Mouse (Mus musculus): ENCODE data around the gene Fxyd7. TPM values are rescaled to one million over a fixed set of nuclear protein-coding genes. Genes with fewer than 3 reads are reported as not detected.

Fxyd7 gene
- polyA plus RNA-seq, 1 experiment: not detected

DNA sequence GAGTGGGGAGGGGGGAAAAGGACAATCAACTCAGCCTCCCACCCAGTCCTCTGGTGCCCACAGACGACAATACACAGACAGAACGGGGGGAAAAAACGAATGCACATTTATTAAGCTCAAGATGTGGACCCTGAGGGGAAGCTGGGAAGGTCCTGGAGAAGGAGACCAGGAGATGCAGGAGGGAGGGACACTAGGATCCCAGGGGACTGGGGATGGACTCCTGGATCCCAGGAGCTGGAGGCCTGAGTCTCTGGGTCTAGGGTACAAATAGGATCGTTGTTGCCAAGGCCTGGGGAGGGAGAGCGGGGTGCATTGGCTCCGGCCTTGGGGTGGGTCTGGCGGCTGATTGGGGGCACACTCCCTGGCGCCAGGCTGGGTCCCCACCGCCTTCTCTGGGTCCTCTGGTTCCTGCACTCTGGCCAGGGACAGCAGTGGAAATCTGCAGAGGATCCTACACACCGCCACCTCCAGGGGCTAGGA lies 8.8 kb downstream of the Fxyd7 start, which contains the start of gene Fxyd5:
Fxyd5 (minus strand) TSS at position 51 of the 480 bp plus-strand sequence.
- H3K9me3 ChIP-seq (replicated peaks; ENCODE audit: control insufficient read depth, insufficient read depth, low read length, poor library complexity, severe bottlenecking): no peaks in the 10 kb centered on the region
- no peaks in the 10 kb centered on the region for H3K36me3 ChIP-seq (ENCODE audit: control insufficient read depth, insufficient read depth, low read length, poor library complexity, severe bottlenecking)
- no peaks in the 10 kb centered on the region for H3K4me1 ChIP-seq (ENCODE audit: control insufficient read depth, insufficient read depth, low read length)
- H3K27ac ChIP-seq (ENCODE audit: insufficient read depth, low read length): no peak within 1 kb of the TSS
- H3K9ac ChIP-seq (ENCODE audit: low read depth, poor library complexity, severe bottlenecking): no peak within 1 kb of the TSS
- H3K4me3 ChIP-seq (ENCODE audit: low read depth, low read length): peak within 1 kb of the TSS; percentile 20
- TF ChIP-seq POLR2A (IDR thresholded peaks at IDR 0.05; ENCODE audit: insufficient read depth, low read length): no peak
- no peak for TF ChIP-seq CTCF (IDR thresholded peaks at IDR 0.05; ENCODE audit: low read depth, low read length)
- TF ChIP-seq EP300 (IDR thresholded peaks at IDR 0.05; ENCODE audit: insufficient read depth, low read depth, low read length): no peak
- peaks cover 3% of the 10 kb centered on the region; the same call in 1 of the 2 replicates for H3K27me3 ChIP-seq (ENCODE audit: control insufficient read depth, insufficient read depth, low read length, poor library complexity, severe bottlenecking)

DNA sequence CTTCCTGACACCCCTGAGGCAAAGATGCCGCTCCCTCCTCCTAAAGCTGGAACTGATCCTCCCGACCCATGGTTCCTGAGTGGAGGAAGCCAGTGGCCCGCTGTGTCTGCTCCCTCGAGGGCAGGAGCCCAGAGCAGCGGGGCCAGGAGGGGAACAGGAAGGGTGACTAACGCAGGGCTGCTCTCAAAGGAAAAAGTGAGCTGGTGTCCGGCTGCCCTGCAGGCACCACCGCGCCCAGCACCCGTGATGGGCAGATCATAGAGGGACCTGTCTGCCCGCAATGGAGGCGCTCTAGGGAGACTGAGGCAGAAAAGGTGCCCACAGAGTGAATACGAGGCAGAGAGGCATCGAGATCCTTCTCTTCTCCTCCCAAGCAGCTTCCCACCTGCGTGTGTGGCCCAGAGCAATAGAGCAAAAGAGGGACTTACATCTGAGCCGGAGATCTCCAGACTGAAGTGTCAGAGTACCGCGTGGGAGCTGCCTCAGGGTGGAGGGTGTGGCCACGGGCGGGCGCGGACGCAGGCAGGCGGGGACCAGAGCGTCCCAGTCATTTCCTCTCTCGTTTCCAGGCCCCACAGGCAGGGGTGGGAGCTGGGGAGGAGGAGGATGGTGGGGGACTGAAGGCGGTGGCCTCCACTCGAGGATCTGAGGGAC lies 9.5 kb downstream of the Fxyd7 start:
- Histone ChIP-seq H3K9me3 (replicated peaks; ENCODE audit: control insufficient read depth, insufficient read depth, low read length, poor library complexity, severe bottlenecking) (no peaks in the 10 kb centered on the region), H3K27ac (ENCODE audit: insufficient read depth, low read length) (no peak overlapping the region), H3K9ac (ENCODE audit: low read depth, poor library complexity, severe bottlenecking) (no peak overlapping the region), H3K27me3 (ENCODE audit: control insufficient read depth, insufficient read depth, low read length, poor library complexity, severe bottlenecking) (0 out of 2 replicates have a peak, but pooled peaks cover 3% of the 10 kb centered on the region), H3K36me3 (ENCODE audit: control insufficient read depth, insufficient read depth, low read length, poor library complexity, severe bottlenecking) (no peaks in the 10 kb centered on the region), H3K4me1 (ENCODE audit: control insufficient read depth, insufficient read depth, low read length) (no peaks in the 10 kb centered on the region), H3K4me3 (ENCODE audit: low read depth, low read length) (peak overlapping the region; percentile 20)
- TF ChIP-seq POLR2A (IDR thresholded peaks at IDR 0.05; ENCODE audit: insufficient read depth, low read length) (no peak), CTCF (IDR thresholded peaks at IDR 0.05; ENCODE audit: low read depth, low read length) (no peak), EP300 (IDR thresholded peaks at IDR 0.05; ENCODE audit: insufficient read depth, low read depth, low read length) (no peak)

DNA sequence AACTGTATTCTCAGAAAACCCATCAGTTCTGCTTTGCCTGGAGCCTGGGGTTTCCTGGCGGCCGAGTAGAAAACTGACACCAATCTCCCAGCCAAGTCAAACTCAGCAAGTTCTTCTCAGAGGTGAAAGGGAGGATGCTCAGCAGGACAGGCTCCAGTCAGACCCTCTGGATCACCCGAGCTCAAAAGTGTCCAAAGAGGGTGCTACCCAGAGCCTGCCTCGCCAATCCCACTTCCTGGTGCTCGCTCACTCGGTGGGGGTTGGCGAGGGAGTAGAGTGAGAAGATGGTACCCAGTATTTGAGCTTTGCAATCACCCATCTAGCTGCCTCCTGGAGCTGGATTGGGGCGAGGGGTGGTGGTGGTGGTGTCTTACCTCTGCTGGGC lies 10.3 kb downstream of the Fxyd7 start:
- Histone ChIP-seq H3K27me3 (ENCODE audit: control insufficient read depth, insufficient read depth, low read length, poor library complexity, severe bottlenecking) (0 out of 2 replicates have a peak, but pooled peaks cover 3% of the 10 kb centered on the region), H3K4me3 (ENCODE audit: low read depth, low read length) (no peak overlapping the region), H3K4me1 (ENCODE audit: control insufficient read depth, insufficient read depth, low read length) (no peaks in the 10 kb centered on the region), H3K9me3 (replicated peaks; ENCODE audit: control insufficient read depth, insufficient read depth, low read length, poor library complexity, severe bottlenecking) (no peaks in the 10 kb centered on the region), H3K36me3 (ENCODE audit: control insufficient read depth, insufficient read depth, low read length, poor library complexity, severe bottlenecking) (no peaks in the 10 kb centered on the region), H3K9ac (ENCODE audit: low read depth, poor library complexity, severe bottlenecking) (no peak overlapping the region), H3K27ac (ENCODE audit: insufficient read depth, low read length) (no peak overlapping the region)
- no peak for TF ChIP-seq EP300 (IDR thresholded peaks at IDR 0.05; ENCODE audit: insufficient read depth, low read depth, low read length)
- TF ChIP-seq POLR2A (IDR thresholded peaks at IDR 0.05; ENCODE audit: insufficient read depth, low read length): no peak
- no peak for TF ChIP-seq CTCF (IDR thresholded peaks at IDR 0.05; ENCODE audit: low read depth, low read length)

DNA sequence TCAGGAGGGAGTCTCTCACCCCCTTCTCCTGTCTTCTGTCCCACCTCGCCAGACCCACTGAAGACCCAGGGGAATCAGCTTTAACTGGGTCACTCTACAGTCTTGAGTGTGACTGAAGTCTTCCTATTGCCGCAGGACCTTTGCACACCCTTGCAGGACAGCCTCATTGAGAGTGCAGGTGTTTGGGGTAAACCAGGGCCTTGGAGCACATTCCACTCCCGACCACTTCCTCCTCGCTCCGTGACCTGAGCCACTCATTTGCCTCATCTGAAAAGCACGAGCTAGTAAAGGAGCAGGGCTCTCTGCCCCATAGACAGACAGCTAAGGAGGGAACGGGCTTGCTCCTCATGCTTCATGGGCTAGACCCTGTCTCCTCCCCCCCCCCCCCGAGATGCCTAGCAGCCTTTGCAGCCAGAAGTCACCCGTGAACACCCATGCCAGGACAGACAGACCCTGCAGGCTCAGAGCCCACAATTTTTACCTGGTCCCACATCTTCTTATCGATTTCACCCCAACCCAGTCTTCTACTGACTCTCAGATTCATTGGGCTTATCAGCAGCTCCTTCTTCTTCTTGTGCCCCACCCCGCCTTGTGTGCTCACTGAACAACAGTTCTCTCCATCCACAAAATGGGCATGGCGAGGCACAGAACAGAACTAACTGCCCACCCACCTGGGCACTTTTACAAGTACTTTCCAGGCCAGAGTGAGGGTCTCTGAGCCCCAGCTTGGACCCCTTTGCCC lies 10.8 kb downstream of the Fxyd7 start:
- H3K4me3 ChIP-seq (ENCODE audit: low read depth, low read length): no peak overlapping the region
- H3K27ac ChIP-seq (ENCODE audit: insufficient read depth, low read length): no peak overlapping the region
- no peaks in the 10 kb centered on the region for H3K36me3 ChIP-seq (ENCODE audit: control insufficient read depth, insufficient read depth, low read length, poor library complexity, severe bottlenecking)
- H3K9me3 ChIP-seq (replicated peaks; ENCODE audit: control insufficient read depth, insufficient read depth, low read length, poor library complexity, severe bottlenecking): no peaks in the 10 kb centered on the region
- H3K4me1 ChIP-seq (ENCODE audit: control insufficient read depth, insufficient read depth, low read length): no peaks in the 10 kb centered on the region
- H3K9ac ChIP-seq (ENCODE audit: low read depth, poor library complexity, severe bottlenecking): no peak overlapping the region
- 0 out of 2 replicates have a peak, but pooled peaks cover 3% of the 10 kb centered on the region for H3K27me3 ChIP-seq (ENCODE audit: control insufficient read depth, insufficient read depth, low read length, poor library complexity, severe bottlenecking)
- TF ChIP-seq EP300 (IDR thresholded peaks at IDR 0.05; ENCODE audit: insufficient read depth, low read depth, low read length): no peak
- no peak for TF ChIP-seq POLR2A (IDR thresholded peaks at IDR 0.05; ENCODE audit: insufficient read depth, low read length)
- no peak for TF ChIP-seq CTCF (IDR thresholded peaks at IDR 0.05; ENCODE audit: low read depth, low read length)

DNA sequence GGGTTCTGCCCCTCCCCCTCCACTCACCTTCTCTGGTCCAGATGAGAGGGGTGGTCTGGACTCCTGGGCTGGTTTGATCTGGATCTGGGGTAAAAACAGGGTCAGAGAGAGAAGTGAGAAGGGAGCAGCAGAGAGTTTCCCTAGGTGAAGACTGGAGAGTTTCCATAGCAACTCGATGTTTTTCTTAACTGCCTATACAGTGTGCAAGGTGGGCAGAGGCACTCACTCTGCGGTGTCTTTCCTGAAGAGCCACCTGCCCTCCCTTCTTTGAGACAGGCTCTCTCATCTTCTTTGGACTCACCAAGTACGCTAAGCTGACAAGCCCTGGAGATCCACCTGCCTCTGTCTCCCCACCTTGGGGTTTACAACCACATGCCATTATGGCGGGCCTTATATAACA lies 12.3 kb downstream of the Fxyd7 start:
- H3K4me3 ChIP-seq (ENCODE audit: low read depth, low read length): no peak overlapping the region
- TF ChIP-seq CTCF (IDR thresholded peaks at IDR 0.05; ENCODE audit: low read depth, low read length): no peak
- TF ChIP-seq POLR2A (IDR thresholded peaks at IDR 0.05; ENCODE audit: insufficient read depth, low read length): no peak
- no peak for TF ChIP-seq EP300 (IDR thresholded peaks at IDR 0.05; ENCODE audit: insufficient read depth, low read depth, low read length)

DNA sequence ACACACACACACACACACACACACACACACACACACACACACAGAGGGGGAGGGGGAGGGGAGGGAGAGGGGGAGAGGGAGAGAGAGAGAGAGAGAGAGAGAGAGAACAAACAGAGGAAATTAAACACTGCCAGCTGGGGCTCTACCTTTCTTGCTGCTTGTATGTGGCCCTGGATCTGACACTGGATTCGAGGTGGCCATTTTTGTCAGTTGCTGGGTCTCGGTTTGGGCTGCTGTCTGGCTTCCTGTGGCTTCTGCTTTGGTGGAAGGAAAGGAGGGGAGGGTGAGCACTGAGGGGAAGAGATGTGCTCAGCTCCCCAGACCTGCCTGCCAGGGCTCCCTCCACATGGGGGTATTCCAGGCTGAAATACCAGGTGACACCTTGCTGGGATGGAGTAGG lies 13.6 kb downstream of the Fxyd7 start:
- H3K27ac ChIP-seq (ENCODE audit: insufficient read depth, low read length): no peak overlapping the region
- H3K36me3 ChIP-seq (ENCODE audit: control insufficient read depth, insufficient read depth, low read length, poor library complexity, severe bottlenecking): no peaks in the 10 kb centered on the region
- no peak overlapping the region for H3K9ac ChIP-seq (ENCODE audit: low read depth, poor library complexity, severe bottlenecking)
- no peaks in the 10 kb centered on the region for H3K4me1 ChIP-seq (ENCODE audit: control insufficient read depth, insufficient read depth, low read length)
- no peaks in the 10 kb centered on the region for H3K27me3 ChIP-seq (ENCODE audit: control insufficient read depth, insufficient read depth, low read length, poor library complexity, severe bottlenecking)
- TF ChIP-seq POLR2A (IDR thresholded peaks at IDR 0.05; ENCODE audit: insufficient read depth, low read length) (no peak), CTCF (IDR thresholded peaks at IDR 0.05; ENCODE audit: low read depth, low read length) (no peak), EP300 (IDR thresholded peaks at IDR 0.05; ENCODE audit: insufficient read depth, low read depth, low read length) (no peak)
- no peaks in the 10 kb centered on the region for H3K9me3 ChIP-seq (replicated peaks; ENCODE audit: control insufficient read depth, insufficient read depth, low read length, poor library complexity, severe bottlenecking)
- H3K4me3 ChIP-seq (ENCODE audit: low read depth, low read length): no peak overlapping the region

More for the DNA sequence above, 12.3 kb downstream of the Fxyd7 start:
- H3K9me3 ChIP-seq (replicated peaks; ENCODE audit: control insufficient read depth, insufficient read depth, low read length, poor library complexity, severe bottlenecking): no peaks in the 10 kb centered on the region
- 0 out of 2 replicates have a peak, but pooled peaks cover 3% of the 10 kb centered on the region for H3K27me3 ChIP-seq (ENCODE audit: control insufficient read depth, insufficient read depth, low read length, poor library complexity, severe bottlenecking)
- no peaks in the 10 kb centered on the region for H3K4me1 ChIP-seq (ENCODE audit: control insufficient read depth, insufficient read depth, low read length)
- H3K36me3 ChIP-seq (ENCODE audit: control insufficient read depth, insufficient read depth, low read length, poor library complexity, severe bottlenecking): no peaks in the 10 kb centered on the region
- H3K9ac ChIP-seq (ENCODE audit: low read depth, poor library complexity, severe bottlenecking): no peak overlapping the region
- H3K27ac ChIP-seq (ENCODE audit: insufficient read depth, low read length): no peak overlapping the region

Data from ES-Bruce4 (cell line).